Mouse (Mus musculus) myocyte (in vitro differentiated cells): Measurements from ENCODE around the gene Creb1.

ENCODE experiments used
- CEBPB ChIP-seq: IDR thresholded peaks from 2 replicates; pipeline ENCODE4 v1.6.1; 2011; ENCODE audit warnings: mild to moderate bottlenecking, moderate library complexity; ENCODE audit not compliant: poor library complexity, insufficient read depth, severe bottlenecking
- E2F4 ChIP-seq: IDR thresholded peaks from one replicate; pipeline ENCODE4 v1.6.1; 2011; ENCODE audit warnings: mild to moderate bottlenecking, control low read depth, moderate library complexity; ENCODE audit not compliant: insufficient read depth
- MAX ChIP-seq: IDR thresholded peaks from one replicate; pipeline ENCODE4 v1.6.1; 2011; ENCODE audit warnings: low read depth, mild to moderate bottlenecking, control low read depth
- MYOD1 ChIP-seq, 3 experiments: IDR thresholded peaks; one replicate each; pipeline ENCODE4 v1.6.1; 2011; ENCODE audit warnings: control low read depth in 2 of 3, low read depth in 2 of 3, mild to moderate bottlenecking in 2 of 3, moderate library complexity in 1 of 3; ENCODE audit not compliant: insufficient read length in 2 of 3, control insufficient read depth in 1 of 3
- MYOG ChIP-seq, 3 experiments: IDR thresholded peaks; one replicate each; pipeline ENCODE4 v1.6.1; 2011; ENCODE audit warnings: control low read depth in 2 of 3, low read depth in 2 of 3, mild to moderate bottlenecking in 2 of 3; ENCODE audit not compliant: insufficient read length in 2 of 3, control insufficient read depth in 1 of 3, insufficient read depth in 1 of 3
- POLR2A ChIP-seq: IDR thresholded peaks from one replicate; pipeline ENCODE4 v1.6.1; 2011; ENCODE audit warnings: low read depth, mild to moderate bottlenecking, control low read depth, moderate library complexity; ENCODE audit not compliant: insufficient read length
- TCF12 ChIP-seq: IDR thresholded peaks from one replicate; pipeline ENCODE4 v1.6.1; 2011; ENCODE audit warnings: mild to moderate bottlenecking, control low read depth; ENCODE audit not compliant: poor library complexity, insufficient read depth, severe bottlenecking
- USF1 ChIP-seq: IDR thresholded peaks from one replicate; pipeline ENCODE4 v1.6.1; 2011; ENCODE audit warnings: low read depth, mild to moderate bottlenecking, control low read depth, moderate library complexity

DNA sequence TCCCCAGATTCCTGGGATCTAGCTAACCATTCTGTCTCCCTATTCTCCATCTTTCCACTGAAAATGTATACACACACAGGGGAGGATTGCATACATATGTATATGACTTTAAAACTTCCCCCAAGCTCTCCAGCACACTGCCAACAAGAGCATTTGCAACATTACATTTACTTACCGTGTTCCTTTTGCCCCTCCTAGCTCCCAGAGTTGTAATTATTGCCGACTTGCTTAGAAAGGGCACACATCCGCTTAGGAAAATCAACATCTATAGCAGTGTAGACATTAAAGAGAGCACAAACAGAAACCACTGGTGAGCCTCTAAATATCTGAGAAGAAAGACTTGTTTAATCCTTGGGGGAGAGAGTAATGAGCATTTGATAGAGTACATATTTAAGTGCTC is 85.8 kb downstream of the Creb1 start:
- TF ChIP-seq CEBPB (no peak), POLR2A (no peak), MAX (no peak), USF1 (no peak), TCF12 (no peak), MYOG (IDR thresholded peaks at IDR 0.05; ENCODE audit: control insufficient read depth in 1 of 3, insufficient read depth in 1 of 3, insufficient read length in 2 of 3, low read depth in 2 of 3) (no peak), MYOD1 (IDR thresholded peaks at IDR 0.05; ENCODE audit: control insufficient read depth in 1 of 3, insufficient read length in 2 of 3, low read depth in 2 of 3) (no peak), E2F4 (no peak)
